Mouse (Mus musculus) kidney, adult 2 months (tissue): ENCODE results near the gene Bckdha.

ENCODE experiments used
- CTCF ChIP-seq: fragments of 200-500 bp; conservative IDR thresholded peaks from 2 replicates; pipeline ENCODE4 v1.5.1; 2011; ENCODE audit warnings: low read depth, mild to moderate bottlenecking, control low read depth, low read length, moderate library complexity, mixed read lengths; ENCODE audit not compliant: insufficient read depth, insufficient read length
- POLR2A ChIP-seq: fragments of 200-500 bp; IDR thresholded peaks from one replicate; pipeline ENCODE4 v1.6.1; 2011; ENCODE audit warnings: low read depth, low read length, control low read depth

DNA sequence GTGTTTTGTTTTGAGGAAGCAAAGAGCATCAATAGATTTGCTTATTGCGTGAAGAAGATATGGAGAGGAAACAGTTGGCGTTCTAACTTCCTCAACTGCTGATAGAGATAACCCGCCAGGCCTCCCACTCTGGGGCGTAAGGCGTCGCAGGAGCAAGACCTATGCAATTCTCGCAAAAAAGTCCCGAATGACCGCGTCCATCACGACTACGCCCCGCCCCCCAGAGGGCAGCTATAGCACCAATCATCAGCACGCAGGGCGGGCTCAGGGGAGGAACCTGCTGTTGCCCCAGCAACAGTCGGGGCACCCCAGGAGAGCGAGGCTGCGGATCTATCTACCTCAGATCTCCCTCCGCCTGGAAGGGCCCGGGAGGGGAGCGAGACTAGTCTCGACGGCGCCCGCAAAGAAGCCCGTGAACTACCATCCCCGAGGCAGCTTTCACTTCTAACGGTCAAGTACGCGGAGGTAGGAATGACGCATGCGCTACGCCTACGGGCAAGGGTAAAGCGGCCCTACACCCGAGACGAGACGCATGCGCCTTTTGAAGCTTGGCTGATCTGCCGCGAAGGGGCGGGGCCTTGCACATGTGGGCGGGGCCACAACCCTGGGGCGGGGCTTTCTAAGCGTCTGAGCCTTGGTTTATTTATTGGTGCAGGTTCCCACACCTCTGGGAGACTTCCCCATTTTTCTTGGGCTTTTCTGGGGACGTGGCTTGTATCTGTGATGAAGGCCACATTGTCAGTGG lies 21.9 kb upstream of the Bckdha start, which contains the start of gene B9d2:
- TF ChIP-seq CTCF, result no peak
- TF ChIP-seq POLR2A, result peak; percentile 34
